Mouse (Mus musculus): ENCODE results near the gene Ssbp3. TPM values are rescaled to one million over a fixed set of nuclear protein-coding genes. Genes with fewer than 3 reads are reported as not detected.

The Ssbp3 gene
- polyA plus RNA-seq, 1 experiment from 2014 or later = 173 TPM

DNA sequence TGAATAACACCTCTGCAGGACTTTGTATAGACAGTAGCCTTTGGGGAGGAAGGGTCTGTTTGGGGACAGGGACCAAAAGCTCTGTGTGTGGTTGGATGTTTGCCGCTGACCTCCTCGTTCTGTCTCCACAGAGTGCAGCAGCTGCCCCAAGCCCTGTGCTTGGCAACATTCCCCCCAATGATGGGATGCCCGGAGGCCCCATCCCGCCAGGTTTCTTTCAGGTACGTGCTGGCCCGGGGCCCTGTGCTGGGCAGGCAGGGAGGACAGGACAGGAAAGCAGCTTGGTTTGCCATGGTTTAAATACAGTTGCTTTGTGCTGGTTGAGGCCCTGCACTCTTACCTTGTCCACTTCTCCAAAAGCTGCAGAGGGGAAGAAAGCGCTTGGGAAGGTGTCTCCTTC lies 99.0 kb downstream of the Ssbp3 start:
- Histone ChIP-seq H3K4me2 (no peak overlapping the region), H3K27ac (no peak overlapping the region), H3K9ac (no peak overlapping the region), H3K36me3 (ENCODE audit: poor library complexity, severe bottlenecking) (peaks cover 16% of the 10 kb centered on the region), H3K27me3 (no peaks in the 10 kb centered on the region), H3K4me3 (no peak overlapping the region), H3K9me3 (replicated peaks) (no peaks in the 10 kb centered on the region), H3K4me1 (peaks cover 20% of the 10 kb centered on the region)
- WGBS = 87% methylated on average over 7 of the region's 7 CpGs
- ATAC-seq = no peak

GRCm38 (mm10) chr4:107011325-107012004 lies 101.0 kb downstream of the Ssbp3 start:
- peaks cover 22% of the 10 kb centered on the region for H3K36me3 ChIP-seq (ENCODE audit: poor library complexity, severe bottlenecking)
- H3K9ac ChIP-seq = no peak overlapping the region
- no peaks in the 10 kb centered on the region for H3K27me3 ChIP-seq
- H3K4me1 ChIP-seq = peaks cover 34% of the 10 kb centered on the region
- no peak overlapping the region for H3K4me2 ChIP-seq
- 90% methylated on average over 8 of the region's 8 CpGs for WGBS
- H3K27ac ChIP-seq = no peak overlapping the region
- no peak for ATAC-seq
- no peaks in the 10 kb centered on the region for H3K9me3 ChIP-seq (replicated peaks)
- H3K4me3 ChIP-seq = no peak overlapping the region

DNA sequence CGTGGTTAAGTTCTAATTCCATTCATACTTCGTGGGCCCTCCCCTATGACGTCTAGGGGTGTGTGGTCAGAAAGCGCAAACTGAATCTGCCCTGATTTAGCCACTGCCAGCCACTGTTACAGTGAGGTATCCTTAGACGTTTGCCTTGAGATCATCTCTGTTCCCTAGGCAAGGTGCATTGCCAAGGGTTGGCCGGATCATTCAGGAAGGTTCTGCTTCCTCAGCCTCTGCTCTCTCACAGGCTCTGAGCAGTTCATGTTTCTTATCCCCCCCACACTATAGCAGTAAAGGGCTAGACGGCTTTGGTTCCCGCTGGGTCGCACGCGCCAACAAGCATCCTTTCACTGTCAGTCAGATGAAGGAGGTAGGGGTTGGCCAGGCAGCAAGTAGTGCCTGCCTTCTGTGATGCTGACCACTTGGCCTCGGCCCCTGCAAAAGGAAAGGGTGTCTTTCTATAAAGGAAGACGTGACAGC lies 101.5 kb downstream of the Ssbp3 start:
- peaks cover 40% of the 10 kb centered on the region for H3K4me1 ChIP-seq
- no peak overlapping the region for H3K4me3 ChIP-seq
- 73% methylated on average over 13 of the region's 13 CpGs for WGBS

DNA sequence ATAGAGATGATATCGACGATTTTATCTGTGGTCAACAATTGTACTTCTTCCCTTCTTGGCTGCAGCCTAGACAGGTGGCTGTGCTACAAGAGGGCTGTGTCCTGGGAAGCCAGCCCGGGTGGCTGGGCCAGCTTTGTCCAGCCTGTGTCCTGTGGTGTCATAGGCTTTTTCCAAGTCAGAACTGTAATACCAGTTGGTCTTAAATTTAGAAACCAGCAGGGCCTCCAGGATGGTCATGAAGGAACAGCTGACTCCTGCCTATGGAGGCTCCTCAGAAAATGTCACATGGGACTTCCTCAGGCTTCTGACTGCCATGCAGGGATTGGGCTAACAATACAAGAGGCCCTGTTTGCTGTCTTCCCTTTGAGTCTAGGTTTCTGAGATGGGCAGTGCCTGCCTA lies 102.1 kb downstream of the Ssbp3 start:
- WGBS = 93% methylated on average over 3 of the region's 3 CpGs
- H3K27ac ChIP-seq = no peak overlapping the region

More for the DNA sequence above, 101.5 kb downstream of the Ssbp3 start:
- Histone ChIP-seq H3K9ac (no peak overlapping the region), H3K27ac (no peak overlapping the region), H3K4me2 (no peak overlapping the region), H3K36me3 (ENCODE audit: poor library complexity, severe bottlenecking) (peaks cover 22% of the 10 kb centered on the region), H3K9me3 (replicated peaks) (no peaks in the 10 kb centered on the region), H3K27me3 (no peaks in the 10 kb centered on the region)
- ATAC-seq = no peak

DNA sequence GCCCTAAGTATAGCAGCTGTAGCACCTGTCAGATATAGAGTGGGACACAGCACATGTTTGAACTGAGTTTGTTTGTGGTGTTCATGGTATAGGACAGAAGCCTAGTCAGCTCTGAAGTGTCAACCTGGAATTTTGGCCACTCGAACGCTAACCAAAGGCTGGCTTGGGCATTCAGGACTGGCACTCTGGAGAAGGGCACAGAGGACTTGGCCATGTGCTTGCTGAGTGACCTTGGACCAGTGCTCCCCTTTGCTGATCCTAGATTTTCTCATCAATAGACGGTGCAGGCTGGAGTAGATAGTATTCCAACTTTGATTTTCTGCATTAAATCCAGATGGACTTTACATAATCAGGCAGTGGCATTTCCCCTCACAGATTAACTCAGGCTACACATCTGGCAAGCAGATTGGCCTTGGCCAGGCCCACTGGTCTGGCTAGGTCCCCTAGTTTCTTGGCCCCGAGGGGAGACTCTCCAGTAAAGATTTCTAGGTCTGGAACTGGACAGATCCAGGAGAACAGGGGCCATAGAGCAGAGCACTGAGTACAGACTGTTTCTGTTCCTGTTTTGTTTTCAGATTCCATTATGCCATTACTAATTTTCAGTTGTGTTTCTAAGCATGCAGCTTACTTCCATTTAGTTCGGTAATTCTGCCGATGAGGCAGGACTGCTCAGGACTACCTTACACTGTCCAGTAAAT lies 102.8 kb downstream of the Ssbp3 start:
- Histone ChIP-seq H3K4me1 (peaks cover 52% of the 10 kb centered on the region), H3K9me3 (replicated peaks) (no peaks in the 10 kb centered on the region), H3K4me3 (no peak overlapping the region), H3K36me3 (ENCODE audit: poor library complexity, severe bottlenecking) (peaks cover 22% of the 10 kb centered on the region), H3K27me3 (no peaks in the 10 kb centered on the region), H3K27ac (no peak overlapping the region), H3K9ac (no peak overlapping the region), H3K4me2 (no peak overlapping the region)
- no peak for ATAC-seq
- 94% methylated on average over 6 of the region's 6 CpGs for WGBS

More for the DNA sequence above, 102.1 kb downstream of the Ssbp3 start:
- peaks cover 22% of the 10 kb centered on the region for H3K36me3 ChIP-seq (ENCODE audit: poor library complexity, severe bottlenecking)
- no peak overlapping the region for H3K9ac ChIP-seq
- H3K9me3 ChIP-seq (replicated peaks) = no peaks in the 10 kb centered on the region
- H3K4me3 ChIP-seq = no peak overlapping the region
- ATAC-seq = no peak
- H3K4me1 ChIP-seq = peaks cover 46% of the 10 kb centered on the region
- H3K27me3 ChIP-seq = no peaks in the 10 kb centered on the region
- H3K4me2 ChIP-seq = no peak overlapping the region

DNA sequence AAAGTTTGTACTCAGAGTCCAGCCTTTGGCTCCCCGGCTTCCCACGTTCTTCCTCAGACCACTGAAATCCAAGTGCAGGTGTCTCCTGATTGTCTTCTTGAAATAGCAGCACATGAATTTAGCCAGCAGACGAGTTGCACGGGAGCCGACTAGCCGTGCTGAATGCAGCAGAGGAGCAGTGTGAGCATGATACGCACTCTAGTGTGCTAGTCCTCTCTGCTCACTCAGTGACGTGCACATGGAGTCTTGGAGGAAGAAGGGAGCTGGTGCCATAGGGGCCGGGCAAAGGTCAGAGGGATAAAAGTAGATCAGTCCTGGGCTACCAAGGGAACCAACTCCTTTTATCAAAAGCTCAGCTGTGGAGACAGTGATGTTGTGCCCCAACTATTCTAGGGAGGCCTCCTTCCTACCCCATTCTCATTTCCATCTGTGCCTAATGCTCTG lies 103.3 kb downstream of the Ssbp3 start:
- no peak overlapping the region for H3K27ac ChIP-seq
- peaks cover 58% of the 10 kb centered on the region for H3K4me1 ChIP-seq
- H3K9me3 ChIP-seq (replicated peaks) = no peaks in the 10 kb centered on the region
- H3K27me3 ChIP-seq = no peaks in the 10 kb centered on the region
- no peak overlapping the region for H3K4me2 ChIP-seq
- no peak overlapping the region for H3K9ac ChIP-seq
- no peak overlapping the region for H3K4me3 ChIP-seq
- WGBS = 91% methylated on average over 9 of the region's 9 CpGs
- peaks cover 22% of the 10 kb centered on the region for H3K36me3 ChIP-seq (ENCODE audit: poor library complexity, severe bottlenecking)
- no peak for ATAC-seq

DNA sequence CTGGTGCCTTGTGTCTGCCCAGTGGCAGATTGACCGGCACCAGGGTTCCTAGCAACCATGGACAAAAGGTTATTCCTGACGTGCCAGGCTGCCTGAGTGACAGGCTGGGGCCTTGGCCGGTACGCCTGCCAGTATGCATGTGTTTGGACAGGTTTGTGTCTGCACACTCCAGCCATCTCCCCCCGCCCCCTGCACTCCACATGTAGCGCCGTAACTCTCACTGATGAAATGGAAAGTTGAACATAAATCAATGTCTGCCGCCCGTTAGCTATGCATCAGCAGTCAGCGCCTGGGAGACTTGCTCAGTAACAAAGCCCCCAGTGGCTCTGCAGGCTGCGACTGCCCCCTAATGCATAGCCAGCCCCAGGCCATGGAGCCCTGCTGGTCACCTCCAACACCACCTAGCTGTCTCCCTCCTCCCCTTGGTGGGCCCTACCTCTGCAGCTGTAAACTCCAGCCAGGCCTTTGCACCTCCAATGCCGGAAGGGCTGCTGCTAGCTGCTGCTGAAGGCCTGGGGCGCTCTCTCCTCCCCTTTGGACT lies 105.5 kb downstream of the Ssbp3 start:
- peak; percentile 31; the same call in 1 of the 2 replicates for ATAC-seq

DNA sequence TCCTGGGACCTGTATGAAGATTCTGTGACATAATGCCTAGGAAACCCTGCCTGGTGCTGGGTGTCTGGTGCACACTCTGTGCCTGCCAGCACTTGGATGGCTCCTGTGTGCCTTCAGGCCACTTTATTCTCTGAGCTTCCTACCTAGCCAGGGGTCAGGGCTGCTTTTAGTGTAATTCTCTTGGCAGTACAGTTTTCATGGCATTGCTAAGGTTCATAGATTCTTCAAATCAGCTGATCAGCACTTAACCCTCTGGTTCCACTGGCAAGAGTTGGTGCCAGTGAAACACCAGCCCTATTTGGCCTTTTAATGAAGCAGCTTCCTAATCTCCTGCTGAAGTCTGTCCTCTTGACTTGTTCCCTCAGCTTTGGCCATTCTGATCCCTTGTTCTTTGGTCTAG lies 106.8 kb downstream of the Ssbp3 start:
- H3K36me3 ChIP-seq (ENCODE audit: poor library complexity, severe bottlenecking) = peaks cover 5% of the 10 kb centered on the region
- no peak overlapping the region for H3K27ac ChIP-seq
- H3K9me3 ChIP-seq (replicated peaks) = no peaks in the 10 kb centered on the region
- H3K4me2 ChIP-seq = no peak overlapping the region
- H3K4me3 ChIP-seq = no peak overlapping the region
- no peak for ATAC-seq
- peaks cover 90% of the 10 kb centered on the region for H3K4me1 ChIP-seq
- 0 out of 2 replicates have a peak, but pooled peaks cover 6% of the 10 kb centered on the region for H3K27me3 ChIP-seq
- H3K9ac ChIP-seq = no peak overlapping the region

More for the DNA sequence above, 105.5 kb downstream of the Ssbp3 start:
- Histone ChIP-seq H3K4me2 (no peak overlapping the region), H3K36me3 (ENCODE audit: poor library complexity, severe bottlenecking) (peaks cover 5% of the 10 kb centered on the region), H3K4me1 (peaks cover 80% of the 10 kb centered on the region), H3K9ac (no peak overlapping the region), H3K27me3 (no peaks in the 10 kb centered on the region), H3K27ac (no peak overlapping the region; the same call in 1 of the 2 replicates), H3K4me3 (no peak overlapping the region), H3K9me3 (replicated peaks) (no peaks in the 10 kb centered on the region)
- WGBS = 42% methylated on average over 13 of the region's 13 CpGs

GRCm38 (mm10) chr4:107018521-107018920 lies 108.0 kb downstream of the Ssbp3 start:
- Histone ChIP-seq H3K27ac (peak overlapping the region; percentile 45; the same call in 1 of the 2 replicates), H3K36me3 (ENCODE audit: poor library complexity, severe bottlenecking) (peaks cover 5% of the 10 kb centered on the region; the same call in 1 of the 2 replicates), H3K9ac (peak overlapping the region; percentile 47; the same call in 1 of the 2 replicates), H3K4me3 (no peak overlapping the region), H3K4me2 (no peak overlapping the region), H3K4me1 (peaks cover 96% of the 10 kb centered on the region), H3K9me3 (replicated peaks) (no peaks in the 10 kb centered on the region), H3K27me3 (peaks cover 15% of the 10 kb centered on the region; the same call in 1 of the 2 replicates)
- WGBS = 76% methylated on average over 3 of the region's 3 CpGs
- no peak for ATAC-seq

GRCm38 (mm10) chr4:107019027-107019426 lies 108.5 kb downstream of the Ssbp3 start:
- H3K9me3 ChIP-seq (replicated peaks) = no peaks in the 10 kb centered on the region
- 0 out of 2 replicates have a peak overlapping the region, but pooled peaks have one; percentile 6 for H3K4me2 ChIP-seq
- peaks cover 95% of the 10 kb centered on the region for H3K4me1 ChIP-seq
- ATAC-seq = peak; percentile 31; the same call in 1 of the 2 replicates
- 29% methylated on average over 7 of the region's 7 CpGs for WGBS
- peak overlapping the region; percentile 45 for H3K27ac ChIP-seq
- H3K9ac ChIP-seq = peak overlapping the region; percentile 47
- H3K36me3 ChIP-seq (ENCODE audit: poor library complexity, severe bottlenecking) = peaks cover 5% of the 10 kb centered on the region; the same call in 1 of the 2 replicates
- no peak overlapping the region for H3K4me3 ChIP-seq
- H3K27me3 ChIP-seq = peaks cover 15% of the 10 kb centered on the region; the same call in 1 of the 2 replicates

DNA sequence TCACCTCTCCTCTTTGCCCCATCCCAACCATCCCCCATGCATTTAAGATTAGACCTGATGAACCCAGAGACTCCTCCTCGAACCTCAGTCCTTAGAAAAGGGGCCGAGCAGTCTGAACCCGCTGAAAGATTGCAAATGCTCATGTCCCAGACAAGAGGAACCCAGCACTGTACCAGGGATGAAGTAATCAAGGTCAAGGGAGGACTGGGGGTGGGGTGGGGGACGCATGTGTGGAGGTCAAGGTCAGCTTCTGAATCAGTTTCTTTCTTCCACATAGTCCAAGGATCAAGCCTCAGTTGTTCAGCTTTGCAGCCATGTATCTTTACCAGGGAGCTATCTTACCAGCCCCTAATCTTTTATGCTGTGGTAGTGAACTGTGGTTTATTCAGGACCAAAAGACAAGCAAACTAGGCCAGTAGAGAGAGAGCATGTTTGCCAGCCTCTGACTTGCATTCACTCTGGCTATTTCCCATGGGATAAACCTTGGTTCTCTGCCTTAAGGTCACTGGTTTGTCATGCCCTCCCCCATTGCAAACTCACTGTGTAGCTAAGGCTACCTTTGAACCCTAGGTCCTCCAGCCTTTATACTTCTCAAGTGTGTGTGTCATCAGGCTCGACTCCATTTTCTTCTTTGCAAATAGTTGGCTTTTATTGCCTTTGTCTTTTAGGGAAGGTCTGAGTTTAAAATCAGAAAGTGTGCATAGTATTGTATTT lies 109.9 kb downstream of the Ssbp3 start:
- Histone ChIP-seq H3K9ac (no peak overlapping the region), H3K4me1 (peaks cover 97% of the 10 kb centered on the region)

More for the DNA sequence above, 109.9 kb downstream of the Ssbp3 start:
- peaks cover 4% of the 10 kb centered on the region; the same call in 1 of the 2 replicates for H3K36me3 ChIP-seq (ENCODE audit: poor library complexity, severe bottlenecking)
- H3K27ac ChIP-seq = no peak overlapping the region
- WGBS = 75% methylated on average over 5 of the region's 5 CpGs
- no peak overlapping the region for H3K4me2 ChIP-seq
- peaks cover 15% of the 10 kb centered on the region; the same call in 1 of the 2 replicates for H3K27me3 ChIP-seq
- ATAC-seq = no peak
- no peak overlapping the region for H3K4me3 ChIP-seq
- H3K9me3 ChIP-seq (replicated peaks) = no peaks in the 10 kb centered on the region
